Mouse (Mus musculus) lung, embryonic 15.5 days (tissue): Measurements from ENCODE around the gene Pecam1. TPM values are rescaled to one million over a fixed set of nuclear protein-coding genes. Genes with fewer than 3 reads are reported as not detected.

Source experiments
- ATAC-seq: fragments of 200-750 bp; cut with Nextera tagmentation; 2 replicates; pipeline ENCODE4 v1.8.0; 2017; ENCODE audit warnings: moderate number of reproducible peaks, borderline replicate concordance; ENCODE audit not compliant: low FRiP score, low TSS enrichment; ENCODE audit errors: extremely low read depth
- H3K27ac ChIP-seq: fragments of 300-500 bp; sonication (generic); 2 replicates; pipeline ENCODE4 v1.5.1; 2015; ENCODE audit warnings: moderate library complexity, mild to moderate bottlenecking, inconsistent platforms
- H3K27me3 ChIP-seq: fragments of 300-500 bp; sonication (generic); 2 replicates; pipeline ENCODE4 v1.6.1; 2015; ENCODE audit warnings: inconsistent platforms
- H3K36me3 ChIP-seq: fragments of 300-500 bp; sonication (generic); 2 replicates; pipeline ENCODE4 v1.6.1; 2015; ENCODE audit warnings: inconsistent platforms
- H3K4me1 ChIP-seq: fragments of 300-500 bp; sonication (generic); 2 replicates; pipeline ENCODE4 v1.6.1; 2015; ENCODE audit warnings: inconsistent platforms
- H3K4me2 ChIP-seq: fragments of 300-500 bp; sonication (generic); 2 replicates; pipeline ENCODE4 v1.6.1; 2015; ENCODE audit warnings: inconsistent platforms, mild to moderate bottlenecking, moderate library complexity
- H3K4me3 ChIP-seq: fragments of 300-500 bp; sonication (generic); 2 replicates; pipeline ENCODE4 v1.5.1; 2015; ENCODE audit warnings: mild to moderate bottlenecking, inconsistent platforms
- H3K9ac ChIP-seq: fragments of 300-500 bp; sonication (generic); 2 replicates; pipeline ENCODE4 v1.6.1; 2015; ENCODE audit warnings: inconsistent platforms
- H3K9me3 ChIP-seq: fragments of 300-500 bp; sonication (generic); 2 replicates; pipeline ENCODE4 v1.6.1; 2016; ENCODE audit warnings: inconsistent platforms
- WGBS: fragments of 180-500 bp; shearing (Covaris S2); methylation state at CpG from one replicate; pipeline ENCODE4 v1.1.7; 2015; 5-methylcytosine and 5-hydroxymethylcytosine counted together
- polyA plus RNA-seq: library from polyadenylated mRNA; unstranded; fragments of >200 nt; fragmentation: Nextera tagmentation; extraction: Ambion mirVana; gene quantifications from 2 replicates; pipeline ENCODE4 v1.2.1, GENCODE M21; 2015

Pecam1 gene
- polyA plus RNA-seq, 1 experiment from 2014 or later = 117 TPM

DNA sequence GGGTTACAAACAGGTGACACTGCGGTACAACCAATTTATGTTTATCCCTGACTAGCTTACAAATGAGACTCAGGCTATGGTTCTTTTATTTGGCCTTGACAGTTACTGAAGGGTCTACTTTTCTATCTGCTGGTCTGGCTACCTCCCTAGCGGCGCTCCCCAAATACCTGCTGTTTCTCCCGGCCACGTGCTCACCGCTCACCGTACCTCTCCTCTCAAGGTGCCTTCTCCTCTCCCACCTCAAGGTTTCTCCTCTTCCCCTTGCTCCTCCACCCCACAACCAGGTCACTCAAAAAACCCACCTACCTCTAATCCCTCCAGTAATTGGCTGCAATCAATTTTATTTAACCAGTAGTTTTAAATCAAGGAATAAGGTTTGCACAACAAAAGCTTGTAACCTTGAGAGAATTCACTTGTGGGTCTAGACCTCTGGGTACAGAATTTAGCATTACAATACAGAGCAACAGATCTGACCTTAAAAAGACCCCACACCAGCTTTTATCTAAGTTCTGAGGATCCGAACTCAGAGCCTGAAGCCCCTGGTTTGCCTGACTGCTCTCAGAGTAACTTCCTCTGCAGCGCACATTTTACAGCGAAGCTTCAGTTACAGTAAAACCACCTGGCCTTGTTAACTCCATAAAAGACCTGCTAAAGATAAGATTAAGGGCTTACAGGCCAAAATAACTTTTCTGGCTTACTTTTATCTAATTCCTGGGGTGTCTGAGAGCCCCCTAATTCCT lies 26.1 kb downstream of the Pecam1 start:
- H3K4me3 ChIP-seq = no peak overlapping the region
- no peaks in the 10 kb centered on the region for H3K36me3 ChIP-seq
- H3K4me2 ChIP-seq = no peak overlapping the region
- no peaks in the 10 kb centered on the region for H3K9me3 ChIP-seq
- 84% methylated on average over 10 of the region's 10 CpGs for WGBS
- H3K27ac ChIP-seq = no peak overlapping the region
- H3K4me1 ChIP-seq = 0 out of 2 replicates have a peak, but pooled peaks cover 7% of the 10 kb centered on the region
- no peak overlapping the region for H3K9ac ChIP-seq
- ATAC-seq = no peak
- no peaks in the 10 kb centered on the region for H3K27me3 ChIP-seq

DNA sequence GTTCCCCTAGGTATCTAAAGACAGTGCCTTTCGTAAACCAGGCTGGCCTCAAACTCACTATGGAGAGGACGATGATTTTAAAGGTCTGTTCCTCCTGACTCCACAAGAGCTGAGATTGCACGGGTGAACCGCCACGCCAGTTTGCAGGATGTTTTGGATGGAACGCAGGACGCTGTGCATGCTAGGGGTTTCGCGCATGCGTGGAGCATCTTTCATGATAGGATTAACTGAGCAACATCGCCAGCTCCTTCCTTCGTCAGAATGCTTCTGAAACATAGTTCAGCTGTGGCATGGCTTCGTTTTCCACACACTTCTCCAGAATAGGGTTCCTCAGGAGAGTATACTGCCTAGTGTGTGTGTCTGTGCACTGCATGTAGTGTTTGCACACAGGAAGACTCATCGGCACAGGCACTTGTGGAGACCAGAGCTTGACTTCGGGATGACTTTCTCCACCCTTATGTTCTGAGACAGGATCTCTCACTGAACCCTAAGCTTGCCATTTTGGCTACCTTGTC lies 26.8 kb downstream of the Pecam1 start:
- Histone ChIP-seq H3K27me3 (no peaks in the 10 kb centered on the region), H3K9me3 (no peaks in the 10 kb centered on the region), H3K36me3 (no peaks in the 10 kb centered on the region), H3K4me1 (0 out of 2 replicates have a peak, but pooled peaks cover 7% of the 10 kb centered on the region), H3K27ac (no peak overlapping the region), H3K9ac (no peak overlapping the region), H3K4me3 (no peak overlapping the region), H3K4me2 (no peak overlapping the region)
- ATAC-seq = no peak
- WGBS = 67% methylated on average over 15 of the region's 15 CpGs

DNA sequence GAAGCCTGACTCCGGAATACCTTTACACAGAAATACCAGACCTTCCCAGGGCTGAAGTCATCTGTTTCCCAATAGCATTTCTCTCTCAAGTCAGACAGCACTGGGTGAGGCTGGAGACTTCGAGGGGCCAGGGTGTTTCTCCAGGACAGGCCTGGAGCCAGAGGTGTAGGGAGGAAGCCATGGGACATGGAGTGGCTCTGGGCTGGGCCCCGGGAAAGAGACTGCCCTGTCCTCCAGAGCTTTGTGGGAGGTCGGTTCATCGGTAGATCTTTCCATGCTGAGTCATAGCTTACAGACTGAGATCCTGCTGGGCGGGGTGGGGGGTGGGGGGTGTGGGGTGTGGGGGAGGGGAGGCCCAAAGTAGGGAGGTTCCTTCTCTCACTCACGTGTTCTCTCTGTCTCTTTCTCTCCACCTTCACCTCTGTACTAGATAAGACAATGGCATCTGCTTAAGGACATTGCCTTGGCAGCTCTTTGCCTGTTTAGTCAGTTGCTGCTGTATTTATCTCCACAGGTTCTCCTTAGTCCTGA lies 27.5 kb downstream of the Pecam1 start:
- H3K27ac ChIP-seq = no peak overlapping the region
- ATAC-seq = peak; percentile 19; the same call in 1 of the 2 replicates

DNA sequence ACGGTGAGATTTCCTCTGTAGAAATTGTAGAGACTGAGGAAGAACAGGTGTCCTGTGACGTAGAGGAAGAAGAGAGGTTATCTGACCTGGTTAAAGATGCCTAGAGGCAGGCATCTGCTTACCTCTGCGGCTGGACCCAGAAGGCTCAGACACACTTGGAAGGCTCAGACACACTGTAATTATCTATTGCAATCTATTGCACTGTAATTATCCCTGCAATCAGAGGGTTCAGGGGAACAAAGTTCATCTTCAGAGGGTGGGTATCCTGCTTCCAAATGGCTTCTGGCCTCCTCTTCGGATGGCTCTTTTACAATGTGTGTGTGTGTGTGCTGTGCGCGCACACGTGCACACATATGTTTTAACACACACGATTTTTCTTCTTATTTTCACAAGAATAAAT lies 30.0 kb downstream of the Pecam1 start:
- WGBS = 86% methylated on average over 8 of the region's 8 CpGs

More for the DNA sequence above, 27.5 kb downstream of the Pecam1 start:
- Histone ChIP-seq H3K4me3 (no peak overlapping the region), H3K36me3 (no peaks in the 10 kb centered on the region), H3K27me3 (no peaks in the 10 kb centered on the region), H3K9ac (no peak overlapping the region), H3K9me3 (no peaks in the 10 kb centered on the region), H3K4me1 (0 out of 2 replicates have a peak, but pooled peaks cover 7% of the 10 kb centered on the region), H3K4me2 (no peak overlapping the region)
- 9% methylated on average over 6 of the region's 7 CpGs for WGBS

DNA sequence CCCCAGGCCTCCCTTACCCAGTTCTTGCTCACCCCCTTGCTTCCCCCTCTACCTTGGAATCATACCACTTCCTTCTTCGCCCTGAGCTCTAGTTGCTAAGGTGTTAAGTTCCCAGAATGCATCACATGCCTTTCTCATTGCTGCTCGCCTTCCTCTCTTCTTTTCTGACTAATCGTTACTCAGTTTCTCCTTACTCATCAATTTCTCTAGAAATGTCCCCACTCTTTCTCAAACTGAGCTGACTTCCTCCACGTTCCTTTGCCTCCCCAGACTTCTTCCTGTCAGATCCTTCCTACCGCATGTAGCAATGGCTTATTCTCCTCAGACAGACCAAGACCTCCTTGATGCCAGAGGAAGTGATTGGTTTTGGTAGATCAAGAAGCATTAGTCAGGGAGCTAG lies 33.9 kb downstream of the Pecam1 start:
- Histone ChIP-seq H3K9me3 (no peaks in the 10 kb centered on the region), H3K4me1 (no peaks in the 10 kb centered on the region), H3K4me2 (no peak overlapping the region), H3K27ac (no peak overlapping the region), H3K27me3 (no peaks in the 10 kb centered on the region), H3K9ac (no peak overlapping the region), H3K4me3 (no peak overlapping the region), H3K36me3 (no peaks in the 10 kb centered on the region)
- no peak for ATAC-seq
- 73% methylated on average over 5 of the region's 5 CpGs for whole genome bisulfite sequencing

More for the DNA sequence above, 30.0 kb downstream of the Pecam1 start:
- Histone ChIP-seq H3K4me1 (0 out of 2 replicates have a peak, but pooled peaks cover 7% of the 10 kb centered on the region), H3K9ac (no peak overlapping the region), H3K4me3 (no peak overlapping the region), H3K4me2 (no peak overlapping the region), H3K27me3 (no peaks in the 10 kb centered on the region), H3K27ac (no peak overlapping the region), H3K9me3 (no peaks in the 10 kb centered on the region), H3K36me3 (no peaks in the 10 kb centered on the region)
- no peak for ATAC-seq

DNA sequence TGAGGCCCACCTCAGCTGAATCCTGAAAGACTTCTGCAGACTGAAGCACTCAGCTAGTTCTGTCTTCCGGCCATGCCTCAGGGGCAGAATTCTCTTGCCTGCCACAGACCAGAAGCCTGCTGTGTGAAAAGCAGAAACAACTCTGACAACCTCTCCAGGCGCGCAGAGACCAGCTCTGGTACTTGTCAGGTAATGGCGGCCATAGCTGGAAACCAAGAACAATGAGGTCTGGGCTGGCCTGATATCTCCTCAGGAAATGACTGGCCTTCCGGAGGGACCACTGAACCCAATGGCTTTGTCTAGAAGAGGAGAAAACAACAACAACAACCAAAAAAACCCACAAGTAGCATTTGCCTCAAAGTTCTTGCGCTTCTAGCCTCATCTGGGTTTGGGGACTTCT lies 35.4 kb downstream of the Pecam1 start:
- Histone ChIP-seq H3K36me3 (no peaks in the 10 kb centered on the region), H3K4me1 (0 out of 2 replicates have a peak, but pooled peaks cover 3% of the 10 kb centered on the region), H3K4me3 (peak overlapping the region; percentile 34), H3K9ac (peak overlapping the region; percentile 25; the same call in 1 of the 2 replicates), H3K9me3 (no peaks in the 10 kb centered on the region), H3K27me3 (no peaks in the 10 kb centered on the region), H3K4me2 (peak overlapping the region; percentile 18; the same call in 1 of the 2 replicates), H3K27ac (peak overlapping the region; percentile 57)
- 68% methylated on average over 6 of the region's 6 CpGs for WGBS
- no peak for ATAC-seq

DNA sequence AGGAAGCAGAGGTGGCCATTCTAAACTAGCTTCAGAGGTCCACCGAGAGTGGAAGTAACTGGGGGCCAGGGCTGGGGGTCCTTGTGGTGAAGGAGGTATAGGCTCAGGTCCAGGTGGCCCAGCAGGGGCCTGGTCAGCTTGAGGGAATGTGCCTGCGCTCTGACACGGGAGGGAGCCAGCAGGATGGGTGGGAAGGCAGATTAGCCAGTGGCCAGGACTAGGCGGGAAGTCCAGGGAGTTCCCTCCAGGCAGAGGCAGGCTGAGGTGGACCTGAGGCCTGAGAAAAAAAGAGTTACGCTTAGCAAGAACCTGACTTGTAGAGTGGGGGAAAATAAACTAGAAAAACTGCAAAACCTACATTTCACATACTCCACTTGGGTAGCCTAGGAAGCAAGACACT lies 39.6 kb downstream of the Pecam1 start:
- H3K36me3 ChIP-seq = no peaks in the 10 kb centered on the region
- peak overlapping the region; percentile 41 for H3K4me2 ChIP-seq
- peak overlapping the region; percentile 35 for H3K27ac ChIP-seq
- no peak overlapping the region for H3K9ac ChIP-seq
- peaks cover 28% of the 10 kb centered on the region for H3K4me1 ChIP-seq
- no peaks in the 10 kb centered on the region for H3K27me3 ChIP-seq
- H3K9me3 ChIP-seq = no peaks in the 10 kb centered on the region
- no peak overlapping the region for H3K4me3 ChIP-seq
- 63% methylated on average over 5 of the region's 5 CpGs for WGBS
- ATAC-seq = no peak

DNA sequence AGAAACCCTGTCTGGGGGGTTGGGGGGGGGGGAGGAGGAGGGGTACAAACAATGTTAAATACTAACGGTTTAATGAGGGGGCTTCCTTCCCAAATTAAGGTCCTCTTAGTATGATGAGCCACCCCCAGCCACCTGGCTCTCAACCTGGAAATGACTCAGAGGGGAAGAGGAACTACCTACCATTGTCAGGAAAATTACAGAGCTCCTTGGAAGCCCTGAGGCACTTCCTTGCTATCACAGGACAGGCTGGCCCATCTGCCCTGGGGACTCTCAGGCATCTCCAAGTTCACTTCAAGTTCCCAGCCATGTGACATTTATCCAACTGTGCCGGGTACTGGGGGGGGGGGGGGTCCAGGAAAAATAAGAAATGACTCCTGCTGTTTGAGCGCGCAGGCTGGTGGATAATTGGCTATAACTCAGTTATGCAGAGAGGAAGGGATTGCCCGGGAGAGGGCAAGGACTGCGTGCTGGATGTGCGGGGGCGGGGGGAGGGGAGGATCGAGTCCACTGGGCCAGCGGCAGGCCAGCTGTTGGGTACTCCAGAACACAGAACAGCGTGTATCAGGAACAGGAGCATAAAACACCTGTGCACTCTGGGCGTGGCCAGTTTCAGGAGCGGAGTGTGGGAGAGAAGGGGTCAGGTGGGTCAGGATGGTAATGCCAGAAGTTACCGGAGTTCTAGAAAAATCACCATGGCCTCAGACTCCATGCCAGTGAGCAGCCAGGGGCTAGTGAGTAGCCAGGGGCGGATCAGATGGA lies 41.0 kb downstream of the Pecam1 start:
- H3K27ac ChIP-seq = peak overlapping the region; percentile 22; the same call in 1 of the 2 replicates
- peak overlapping the region; percentile 39 for H3K4me2 ChIP-seq
- WGBS = 30% methylated on average over 15 of the region's 15 CpGs
- H3K4me3 ChIP-seq = peak overlapping the region; percentile 4; the same call in 1 of the 2 replicates
- no peaks in the 10 kb centered on the region for H3K36me3 ChIP-seq
- ATAC-seq = 0 out of 2 replicates have a peak, but pooled peaks have one; percentile 31
- no peak overlapping the region for H3K9ac ChIP-seq
- no peaks in the 10 kb centered on the region for H3K27me3 ChIP-seq
- H3K4me1 ChIP-seq = peaks cover 28% of the 10 kb centered on the region
- no peaks in the 10 kb centered on the region for H3K9me3 ChIP-seq

DNA sequence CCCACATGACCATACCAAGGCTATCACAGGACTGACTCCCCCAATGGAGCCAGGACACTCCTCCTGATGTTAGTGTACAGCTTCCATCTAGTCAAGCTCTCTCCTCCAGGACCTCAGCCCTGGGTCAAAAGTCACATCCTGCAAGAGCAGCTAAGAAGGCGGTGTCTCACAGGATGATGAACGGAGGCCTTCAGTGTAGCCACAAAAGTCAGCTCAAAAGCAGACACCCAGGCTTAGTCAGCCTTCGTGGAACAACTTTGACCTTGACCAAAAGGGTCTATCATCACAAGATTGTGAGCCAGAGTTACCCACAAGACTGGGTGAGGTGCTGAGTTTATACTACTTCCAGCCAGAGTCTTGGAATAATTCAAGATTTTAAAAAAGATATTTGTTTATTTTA lies 42.6 kb downstream of the Pecam1 start:
- Histone ChIP-seq H3K27me3 (no peaks in the 10 kb centered on the region), H3K9ac (no peak overlapping the region), H3K4me3 (no peak overlapping the region), H3K9me3 (no peaks in the 10 kb centered on the region), H3K4me1 (peaks cover 28% of the 10 kb centered on the region), H3K36me3 (no peaks in the 10 kb centered on the region), H3K4me2 (no peak overlapping the region), H3K27ac (no peak overlapping the region)
- no peak for ATAC-seq
- WGBS = 41% methylated on average over 3 of the region's 3 CpGs

DNA sequence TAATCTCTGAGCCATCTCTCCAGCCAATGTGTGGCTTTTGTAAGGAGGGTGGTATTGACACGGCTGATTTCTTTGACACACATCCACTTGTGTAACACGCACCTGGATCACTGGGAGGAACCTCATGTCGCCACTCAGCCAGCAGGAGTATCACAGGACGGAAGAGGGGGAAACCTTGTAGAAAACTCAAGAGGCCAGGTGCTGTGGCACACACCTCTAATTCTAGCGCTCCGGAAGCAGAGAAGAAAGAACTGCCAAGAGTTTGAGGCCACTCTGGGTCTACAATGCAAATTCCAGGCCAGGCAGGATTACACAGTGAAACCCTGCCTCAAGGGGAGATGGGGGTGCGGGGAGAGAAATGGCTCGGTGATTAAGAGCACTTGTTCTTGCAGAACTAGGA lies 43.3 kb downstream of the Pecam1 start:
- ATAC-seq = no peak
- 60% methylated on average over 8 of the region's 8 CpGs for WGBS
- no peaks in the 10 kb centered on the region for H3K36me3 ChIP-seq
- no peak overlapping the region for H3K27ac ChIP-seq
- H3K9ac ChIP-seq = no peak overlapping the region
- H3K9me3 ChIP-seq = no peaks in the 10 kb centered on the region
- H3K4me2 ChIP-seq = no peak overlapping the region
- H3K4me1 ChIP-seq = peaks cover 28% of the 10 kb centered on the region
- H3K4me3 ChIP-seq = no peak overlapping the region
- no peaks in the 10 kb centered on the region for H3K27me3 ChIP-seq

DNA sequence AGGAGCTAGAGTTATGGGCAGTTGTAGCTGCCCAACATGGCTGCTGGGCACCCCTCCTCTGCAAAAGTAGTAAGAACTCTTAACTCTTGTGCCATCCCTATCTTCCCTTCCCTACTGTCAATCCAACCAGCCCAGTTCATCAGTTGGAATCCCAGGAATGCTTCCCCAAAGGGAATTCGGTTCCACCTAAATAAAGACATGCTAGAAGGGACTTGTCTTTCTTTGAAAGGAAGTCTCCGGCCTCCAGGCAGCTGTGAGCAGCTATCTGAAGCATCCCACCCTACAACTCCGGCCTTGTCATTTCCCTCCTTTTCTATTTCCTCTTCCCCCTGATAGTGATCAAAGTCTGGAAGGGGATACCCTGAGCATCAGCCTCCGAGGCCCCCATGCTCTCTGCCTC lies 44.2 kb downstream of the Pecam1 start:
- no peak for ATAC-seq
- WGBS = 28% methylated on average over 4 of the region's 4 CpGs
- H3K4me2 ChIP-seq = no peak overlapping the region

More for the DNA sequence above, 44.2 kb downstream of the Pecam1 start:
- no peaks in the 10 kb centered on the region for H3K27me3 ChIP-seq
- H3K36me3 ChIP-seq = no peaks in the 10 kb centered on the region
- H3K9ac ChIP-seq = no peak overlapping the region
- H3K4me1 ChIP-seq = peaks cover 28% of the 10 kb centered on the region
- H3K27ac ChIP-seq = no peak overlapping the region
- H3K4me3 ChIP-seq = no peak overlapping the region
- H3K9me3 ChIP-seq = no peaks in the 10 kb centered on the region
